11 mouse cellular contexts compared by ENCODE assay signal in genomic region chr5:128904113-128904512, GRCm38 (mm10). TPM values are rescaled to one million over a fixed set of nuclear protein-coding genes. Genes with fewer than 3 reads are reported as not detected.
DNase-seq lines count a peak whose midpoint lies in the region; ATAC-seq and TF ChIP-seq lines count a peak whose summit lies in the region.
"Had no signal": no experiment of that assay in that cellular context is flagged by ENCODE, and none has a peak within 500 bp of the region (broad histone marks: within the 10 kb centered on the region; RNA-seq: fewer than 3 reads in every experiment).

No protein-coding gene starts in this region.

- WGBS in limb, embryonic 11.5 days, result 55% methylated on average over 5 of the region's 5 CpGs
- WGBS in limb, embryonic 10.5 days, result 53% methylated on average over 5 of the region's 5 CpGs
- 7% methylated on average over 5 of the region's 5 CpGs for WGBS in hindbrain, embryonic 15.5 days
- 4% methylated on average over 5 of the region's 5 CpGs for WGBS in stomach, postnatal 0 days

- TF ChIP-seq EP300 in stomach, postnatal 0 days (optimal IDR thresholded peaks at IDR 0.05), result no peak

- peaks cover 13% of the 10 kb centered on the region for H3K4me1 ChIP-seq in limb, embryonic 11.5 days (ENCODE audit: control insufficient read depth, insufficient read depth, low read length)
- peaks cover 64% of the 10 kb centered on the region for H3K4me1 ChIP-seq in limb, embryonic 10.5 days
- peaks cover 27% of the 10 kb centered on the region for H3K4me1 ChIP-seq in hindbrain, embryonic 15.5 days (replicated peaks)
- H3K4me1 ChIP-seq in stomach, postnatal 0 days (replicated peaks; ENCODE audit: control insufficient read depth, insufficient read depth), result no peaks in the 10 kb centered on the region

- no peak overlapping the region for H3K4me2 ChIP-seq in limb, embryonic 11.5 days (ENCODE audit: low read depth, severe bottlenecking)
- no peak overlapping the region for H3K4me2 ChIP-seq in hindbrain, embryonic 15.5 days
- H3K4me2 ChIP-seq in stomach, postnatal 0 days (replicated peaks; ENCODE audit: low read depth), result no peak overlapping the region

- ATAC-seq in limb, embryonic 11.5 days (ENCODE audit: insufficient number of reproducible peaks, low FRiP score, low TSS enrichment, low read depth), result no peak
- peak; percentile 65; the same call in 1 of the 2 replicates for ATAC-seq in hindbrain, embryonic 15.5 days (ENCODE audit: low FRiP score, low read depth)
- no peak for ATAC-seq in stomach, postnatal 0 days (ENCODE audit: low FRiP score, low TSS enrichment)
- no peak for ATAC-seq in megakaryocyte-erythroid progenitor cell, adult 5-6 weeks (replicated peaks; ENCODE audit: low FRiP score, low TSS enrichment, poor library complexity, severe bottlenecking)

- H3K27me3 ChIP-seq in limb, embryonic 11.5 days (ENCODE audit: control insufficient read depth, insufficient read depth, low read length), result no peaks in the 10 kb centered on the region
- H3K27me3 ChIP-seq in limb, embryonic 10.5 days (ENCODE audit: low read depth, poor library complexity, severe bottlenecking), result no peaks in the 10 kb centered on the region
- H3K27me3 ChIP-seq in hindbrain, embryonic 15.5 days, result no peaks in the 10 kb centered on the region
- no peaks in the 10 kb centered on the region for H3K27me3 ChIP-seq in stomach, postnatal 0 days (ENCODE audit: control insufficient read depth, insufficient read depth, low read length)

- H3K4me3 ChIP-seq in limb, embryonic 11.5 days (ENCODE audit: low read depth, low read length), result no peak overlapping the region
- no peak overlapping the region for H3K4me3 ChIP-seq in limb, embryonic 10.5 days
- no peak overlapping the region for H3K4me3 ChIP-seq in hindbrain, embryonic 15.5 days
- no peak overlapping the region for H3K4me3 ChIP-seq in stomach, postnatal 0 days (ENCODE audit: low read depth, low read length)

- DNase-seq in limb, embryonic 11.5 days (ENCODE audit: low spot score), result peak; percentile 22
- DNase-seq in limb, embryonic 10.5 days (ENCODE audit: low spot score), result no peak
- peak; percentile 5 to 9 for DNase-seq in adrenal gland, postnatal 36 days
- peak; percentile 16 for DNase-seq in stomach, postnatal 0 days (ENCODE audit: low spot score)
- DNase-seq in urinary bladder, postnatal 25 days (ENCODE audit: low spot score), result no peak
- DNase-seq: cerebellum, adult 11 months; thymus, postnatal 4 days had no signal

- H3K36me3 ChIP-seq in limb, embryonic 11.5 days (ENCODE audit: control insufficient read depth, insufficient read depth, low read length), result no peaks in the 10 kb centered on the region
- H3K36me3 ChIP-seq in limb, embryonic 10.5 days, result no peaks in the 10 kb centered on the region
- no peaks in the 10 kb centered on the region for H3K36me3 ChIP-seq in hindbrain, embryonic 15.5 days
- no peaks in the 10 kb centered on the region for H3K36me3 ChIP-seq in stomach, postnatal 0 days (ENCODE audit: control insufficient read depth, insufficient read depth, low read length)

- TF ChIP-seq CTCF in stomach, postnatal 0 days (IDR thresholded peaks at IDR 0.05; ENCODE audit: low read depth), result no peak

- no peak overlapping the region for H3K9ac ChIP-seq in limb, embryonic 11.5 days (ENCODE audit: low read length)
- H3K9ac ChIP-seq in hindbrain, embryonic 15.5 days, result no peak overlapping the region
- H3K9ac ChIP-seq in stomach, postnatal 0 days (ENCODE audit: low read length), result no peak overlapping the region

- H3K27ac ChIP-seq in limb, embryonic 11.5 days (replicated peaks; ENCODE audit: low read depth, low read length), result no peak overlapping the region
- H3K27ac ChIP-seq in limb, embryonic 10.5 days, result no peak overlapping the region
- H3K27ac ChIP-seq in hindbrain, embryonic 15.5 days (replicated peaks), result peak overlapping the region; percentile 61
- H3K27ac ChIP-seq in stomach, postnatal 0 days (replicated peaks), result no peak overlapping the region

- no peaks in the 10 kb centered on the region for H3K9me3 ChIP-seq in limb, embryonic 11.5 days (ENCODE audit: control insufficient read depth, low read length)
- H3K9me3 ChIP-seq in limb, embryonic 10.5 days (replicated peaks), result no peaks in the 10 kb centered on the region
- no peaks in the 10 kb centered on the region for H3K9me3 ChIP-seq in hindbrain, embryonic 15.5 days
- no peaks in the 10 kb centered on the region for H3K9me3 ChIP-seq in stomach, postnatal 0 days (ENCODE audit: control insufficient read depth, low read length)

RNA-seq across cellular contexts. Expression of gene Rimbp2, which starts 49.2 kb away (rescaled TPM):
- 0.09 and 0.11 TPM in 2 replicates for polyA plus RNA-seq in limb, embryonic 11.5 days (2014; fragmentation: Nextera tagmentation; extraction: Ambion mirVana)
- 0.05 and 0.08 TPM in 2 replicates for polyA plus RNA-seq in limb, embryonic 10.5 days (2016; fragmentation: Nextera tagmentation; extraction: Ambion mirVana)
- 1 to 10 TPM; 3.9 to 5.4 TPM for total RNA-seq in adrenal gland, postnatal 36 days (2021)
- 6.6 and 7.3 TPM in 2 replicates for polyA plus RNA-seq in hindbrain, embryonic 15.5 days (2015; fragmentation: Nextera tagmentation; extraction: Ambion mirVana)
- polyA plus RNA-seq in stomach, postnatal 0 days (2015; fragmentation: Nextera tagmentation; extraction: Ambion mirVana), result 0.15 and 0.17 TPM in 2 replicates
- not detected in 2 replicates for total RNA-seq in megakaryocyte-erythroid progenitor cell, adult 5-6 weeks (2014; fragmentation: Nextera tagmentation)
- total RNA-seq in megakaryocyte-erythroid progenitor cell, adult 5-6 weeks (2017), result not detected in 2 replicates
- total RNA-seq: hematopoietic stem cell, adult 5-6 weeks had no signal
- polyA plus RNA-seq: liver, embryonic 16.5 days had no signal

Comparison
In these comparisons a context has a peak if more than half of its experiments do, and no peak if none do; other contexts are left out.
1. DNase-seq: peak in limb, embryonic 11.5 days (single experiment), adrenal gland, postnatal 36 days (2 of 2) and stomach, postnatal 0 days (single experiment); none in limb, embryonic 10.5 days (single experiment) and urinary bladder, postnatal 25 days (single experiment).